Mouse (Mus musculus) left cerebral cortex, adult 2 months (tissue): ENCODE data around the gene Gcm2. TPM values are rescaled to one million over a fixed set of nuclear protein-coding genes. Genes with fewer than 3 reads are reported as not detected.

Experiments used
- DNase-seq, 2 experiments: peaks; one replicate each; pipeline ENCODE4 v3.0.0; 2021 to 2022; ENCODE audit warnings: low spot score in 2 of 2, mixed read lengths in 1 of 2; ENCODE audit errors: extremely low spot score in 1 of 2
- H3K27ac ChIP-seq: fragments of 200-600 bp; 2 replicates; pipeline ENCODE4 v1.8.1; 2022
- H3K4me3 ChIP-seq: fragments of 200-600 bp; 2 replicates; pipeline ENCODE4 v1.8.1; 2022
- CTCF ChIP-seq: fragments of 200-600 bp; IDR thresholded peaks from 2 replicates; pipeline ENCODE4 v1.8.1; 2022; ENCODE audit warnings: antibody characterized with exemption, mild to moderate bottlenecking, moderate library complexity
- intact Hi-C: fragments of 180-260 bp; cut with DNase I; formaldehyde crosslinking; loops from one replicate; pipeline ENCODE4 v1.15.1; 2025
- long read RNA-seq, 2 experiments: library from polyadenylated mRNA; stranded (forward); transcript quantifications; one replicate each; pipeline ENCODE4 v2.0.0; 2021; ENCODE audit warnings: borderline mapping rate in 2 of 2
- total RNA-seq, 2 experiments: library from RNA; stranded (reverse); gene quantifications; 2 replicates each; pipeline ENCODE4 v1.2.3; 2021

The Gcm2 gene
- total RNA-seq: not detected
- long read RNA-seq, experiment 1: 0 reads
- long read RNA-seq, experiment 2: 0 reads

GRCm38 (mm10) chr13:41110935-41111334, at the start of gene Gcm2:
Gcm2 (minus strand) TSS chr13:41111035.
- no peak for TF ChIP-seq CTCF
- H3K27ac ChIP-seq: no peak within 1 kb of the TSS
- H3K4me3 ChIP-seq: no peak within 1 kb of the TSS
- intact Hi-C loops: no loop called here
- no peak for DNase-seq

DNA sequence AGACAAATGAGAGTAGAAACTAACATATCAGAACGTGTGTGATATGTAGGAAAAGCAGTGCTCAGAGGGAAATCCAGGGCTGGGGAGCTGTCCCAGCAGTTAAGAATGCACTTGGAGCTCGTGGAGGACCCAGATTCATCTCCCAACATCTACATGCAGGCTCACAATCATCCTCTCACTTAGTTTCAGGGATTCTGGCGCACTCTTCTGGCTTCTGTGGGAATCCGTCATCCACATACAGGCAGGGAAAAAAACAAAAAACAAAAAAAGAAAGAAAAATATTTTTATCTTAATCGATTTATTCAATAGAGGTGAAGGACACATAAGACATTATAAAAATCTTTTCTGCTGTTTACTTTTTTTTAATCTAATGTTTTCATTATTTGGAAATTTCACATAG, 47.6 kb upstream of the Gcm2 start:
- intact Hi-C loops: no loop called here
- DNase-seq: no peak
- H3K27ac ChIP-seq: no peak overlapping the region
- no peak overlapping the region for H3K4me3 ChIP-seq
- no peak; the same call in none of the 2 replicates for TF ChIP-seq CTCF

GRCm38 (mm10) chr13:41153146-41153545, 42.3 kb upstream of the Gcm2 start:
- H3K27ac ChIP-seq: no peak overlapping the region
- intact Hi-C loops: no loop called here
- DNase-seq: no peak
- H3K4me3 ChIP-seq: no peak overlapping the region
- TF ChIP-seq CTCF: no peak

- H3K4me3 ChIP-seq: no peak overlapping the region
- peak; percentile 90 for TF ChIP-seq CTCF
- DNase-seq: peak; percentile 60 to 73
- intact Hi-C loops: loop anchor here (1.0 kb wide), 1 partner anchor 92 kb away; no protein-coding TSS in a partner anchor
- H3K27ac ChIP-seq: no peak overlapping the region
Measured at GRCm38 (mm10) chr13:41146271-41146670, 35.4 kb upstream of the Gcm2 start.

DNA sequence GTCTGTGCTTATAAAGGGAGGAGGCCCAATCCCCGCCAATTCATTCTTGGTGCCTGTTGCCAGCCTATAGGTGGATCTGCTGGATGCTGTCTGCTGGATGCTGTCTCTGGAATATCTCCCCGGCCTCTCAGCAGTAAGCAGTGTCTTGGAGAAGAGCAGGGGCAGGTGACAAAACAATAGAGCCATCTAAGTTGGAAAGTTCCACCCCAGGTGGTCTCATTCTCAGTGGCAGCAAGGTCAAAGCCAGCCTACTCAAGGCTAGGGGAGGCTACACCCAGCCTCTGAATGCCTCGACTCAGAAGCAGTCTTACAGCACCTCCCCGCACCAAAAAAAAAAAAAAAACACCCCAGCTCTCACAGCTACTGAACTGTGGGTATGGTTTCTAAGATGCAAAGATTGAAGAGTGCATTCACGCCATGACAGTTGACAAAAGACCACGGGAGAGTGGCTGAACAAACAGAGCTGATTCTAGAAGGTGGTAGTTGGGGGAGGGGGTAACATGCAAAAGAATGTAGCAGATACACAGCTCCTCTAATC, 34.7 kb upstream of the Gcm2 start:
- DNase-seq: no peak
- TF ChIP-seq CTCF: no peak
- Histone ChIP-seq H3K4me3 (no peak overlapping the region), H3K27ac (no peak overlapping the region)
- intact Hi-C loops: no loop called here

DNA sequence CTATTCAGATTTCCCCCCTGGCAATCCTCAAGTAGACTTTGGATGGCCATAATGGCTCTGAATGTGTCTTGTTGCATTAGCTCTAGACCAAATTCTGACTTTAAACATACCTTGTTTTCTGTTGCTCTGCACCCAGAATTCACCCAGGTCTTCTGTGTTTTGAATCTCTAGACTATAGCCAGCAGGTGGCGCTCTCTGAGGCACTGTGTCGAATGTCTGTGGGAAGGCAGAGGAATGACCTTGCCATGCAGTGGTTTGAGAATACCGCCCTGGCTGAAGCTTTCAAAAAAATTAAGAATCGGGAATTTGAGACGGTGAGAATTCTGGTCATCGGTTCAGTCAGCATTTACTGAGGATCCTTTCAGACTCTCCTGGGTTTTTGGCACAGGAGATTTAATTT, 24.1 kb upstream of the Gcm2 start:
- Histone ChIP-seq H3K4me3 (no peak overlapping the region), H3K27ac (no peak overlapping the region)
- DNase-seq: peak; percentile 43 to 56
- peak; percentile 71 for TF ChIP-seq CTCF
- intact Hi-C loops: loop anchor here (1.0 kb wide), 1 partner anchor 102 kb away; no protein-coding TSS in a partner anchor

DNA sequence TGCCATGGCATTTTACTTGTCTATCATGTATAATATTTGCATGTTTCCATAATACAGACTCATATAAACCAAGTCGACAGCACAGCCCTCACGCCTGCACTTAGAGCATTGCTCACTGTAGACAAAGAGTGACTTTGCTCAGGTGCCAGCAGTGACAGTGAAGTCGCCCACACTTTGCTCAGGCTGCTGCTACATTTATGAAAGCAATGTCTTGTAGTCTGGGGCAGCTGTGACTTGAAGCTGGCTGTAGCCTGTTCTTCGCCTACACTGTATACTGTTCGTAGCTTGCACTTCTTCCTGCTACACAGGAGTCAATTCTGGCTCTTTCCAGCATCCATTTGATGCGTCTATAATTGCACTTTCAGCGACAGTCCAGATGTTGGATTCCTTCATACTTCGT, 18.2 kb upstream of the Gcm2 start:
- no peak for TF ChIP-seq CTCF
- no peak overlapping the region for H3K4me3 ChIP-seq
- intact Hi-C loops: no loop called here
- DNase-seq: peak; percentile 30 to 34
- no peak overlapping the region for H3K27ac ChIP-seq

GRCm38 (mm10) chr13:41128326-41128725, 17.5 kb upstream of the Gcm2 start:
- intact Hi-C loops: no loop called here
- Histone ChIP-seq H3K4me3 (no peak overlapping the region), H3K27ac (no peak overlapping the region)
- TF ChIP-seq CTCF: no peak
- DNase-seq: no peak

GRCm38 (mm10) chr13:41123666-41124225, 12.9 kb upstream of the Gcm2 start:
- no peak for DNase-seq
- TF ChIP-seq CTCF: no peak
- no peak overlapping the region for H3K27ac ChIP-seq
- intact Hi-C loops: no loop called here
- no peak overlapping the region for H3K4me3 ChIP-seq

- intact Hi-C loops: no loop called here
- no peak overlapping the region for H3K27ac ChIP-seq
- no peak for DNase-seq
- no peak overlapping the region for H3K4me3 ChIP-seq
- no peak for TF ChIP-seq CTCF
Measured at GRCm38 (mm10) chr13:41119152-41119945, 8.5 kb upstream of the Gcm2 start.

DNA sequence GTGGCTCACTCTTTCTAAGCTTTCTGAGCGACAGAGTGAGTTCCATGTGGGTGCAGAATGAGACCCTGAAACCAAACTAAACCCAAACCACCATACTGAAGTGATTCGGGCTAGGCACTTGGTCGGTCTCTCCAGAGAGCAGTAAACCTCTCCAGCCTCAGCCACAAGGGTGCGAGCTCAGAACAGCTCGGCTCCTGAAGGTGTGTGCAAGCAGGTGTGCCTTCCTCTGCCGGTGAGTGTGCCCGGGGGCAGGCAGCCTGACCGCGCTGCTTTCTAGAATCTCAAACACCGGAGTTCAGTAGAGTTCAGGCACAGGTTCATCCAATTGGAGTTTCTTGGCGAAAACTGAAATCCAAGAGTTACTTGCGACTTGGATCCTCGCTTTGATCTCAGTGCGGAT, 3.1 kb upstream of the Gcm2 start, which contains the start of gene Sycp2l:
Sycp2l (plus strand) TSS at position 368 of the 400 bp plus-strand sequence.
- no peak for TF ChIP-seq CTCF
- no peak within 1 kb of the TSS for H3K27ac ChIP-seq
- H3K4me3 ChIP-seq: no peak within 1 kb of the TSS
- DNase-seq: no peak
- intact Hi-C loops: no loop called here

- intact Hi-C loops: no loop called here
- TF ChIP-seq CTCF: no peak
- no peak for DNase-seq
- Histone ChIP-seq H3K4me3 (no peak overlapping the region), H3K27ac (no peak overlapping the region)
Measured at GRCm38 (mm10) chr13:41105541-41105940, 5.3 kb downstream of the Gcm2 start.
